Comparison of ENCODE assay signal across 19 mouse cellular contexts in the genomic region with DNA sequence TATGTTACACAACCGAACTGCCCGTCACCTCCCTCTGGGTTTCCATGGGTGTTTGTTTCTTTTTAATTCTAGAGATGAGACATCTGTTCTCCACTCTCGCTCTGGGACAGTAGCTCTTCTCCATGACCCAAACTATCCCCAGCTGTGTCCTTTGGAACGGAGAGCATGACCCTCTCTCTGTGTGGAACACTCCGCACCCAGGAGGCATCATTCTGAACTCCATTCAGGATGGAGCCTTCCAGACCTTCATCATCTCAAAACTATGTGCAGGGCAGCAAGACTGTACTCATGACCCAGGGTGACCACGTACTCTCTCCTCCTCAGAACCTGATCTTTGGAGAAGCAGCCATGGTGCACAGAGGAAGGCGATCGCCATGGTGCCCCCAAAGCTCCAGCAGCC.
DNase-seq lines count a peak whose midpoint lies in the region; ATAC-seq and TF ChIP-seq lines count a peak whose summit lies in the region.
"Had no signal": no experiment of that assay in that cellular context is flagged by ENCODE, and none has a peak within 500 bp of the region (broad histone marks: within the 10 kb centered on the region; RNA-seq: fewer than 3 reads in every experiment).

No protein-coding gene starts in this region.

- TF ChIP-seq POLR2A in heart, adult 2 months (IDR thresholded peaks at IDR 0.05; ENCODE audit: insufficient read depth, low read depth, low read length) = no peak

- H3K79me2 ChIP-seq in heart, adult 2 months (replicated peaks; ENCODE audit: control insufficient read depth, insufficient read depth, low read length) = no peaks in the 10 kb centered on the region

- peak; percentile 61 to 75 for DNase-seq in heart, adult 2 months
- DNase-seq in heart, embryonic 10.5 days (ENCODE audit: low spot score) = no peak
- DNase-seq in testis, postnatal 14 days (ENCODE audit: low spot score) = peak; percentile 15
- DNase-seq in testis, postnatal 10 days (ENCODE audit: low spot score) = no peak
- DNase-seq in heart, postnatal 14 days = peak; percentile 43 to 50
- no peak for DNase-seq in kidney, postnatal 10 days
- DNase-seq: B cell, adult 2 months; cerebellum, adult 2 months; kidney, adult 9 months; right cerebral cortex, postnatal 14 days; thymus, postnatal 25 days had no signal

- ATAC-seq in stomach, embryonic 16.5 days (ENCODE audit: insufficient read depth, low FRiP score) = no peak
- ATAC-seq in erythroid progenitor cell, adult 5-6 weeks (replicated peaks; ENCODE audit: low FRiP score, poor library complexity, severe bottlenecking) = no peak
- ATAC-seq: inflammation-experienced regulatory T-cells, adult 6 months; midbrain, embryonic 16.5 days had no signal

- H3K27ac ChIP-seq in heart, adult 2 months = peak overlapping the region; percentile 32; the same call in 1 of the 2 replicates
- H3K27ac ChIP-seq in heart, embryonic 10.5 days = no peak overlapping the region
- H3K27ac ChIP-seq in stomach, embryonic 16.5 days (ENCODE audit: low read length) = peak overlapping the region; percentile 83
- H3K27ac ChIP-seq: hindbrain, embryonic 12.5 days; limb, embryonic 12.5 days; liver, embryonic 14.5 days; neural tube, embryonic 15.5 days had no signal

- peaks cover 4% of the 10 kb centered on the region for H3K4me1 ChIP-seq in heart, adult 2 months (ENCODE audit: control insufficient read depth, insufficient read depth, low read length)
- peaks cover 12% of the 10 kb centered on the region; the same call in 1 of the 2 replicates for H3K4me1 ChIP-seq in heart, embryonic 10.5 days
- H3K4me1 ChIP-seq in stomach, embryonic 16.5 days (ENCODE audit: control insufficient read depth, insufficient read depth, low read length) = peaks cover 41% of the 10 kb centered on the region

- H3K9me3 ChIP-seq in heart, embryonic 10.5 days = no peaks in the 10 kb centered on the region
- no peaks in the 10 kb centered on the region for H3K9me3 ChIP-seq in stomach, embryonic 16.5 days (replicated peaks; ENCODE audit: control insufficient read depth, low read length)
- H3K9me3 ChIP-seq: hindbrain, embryonic 12.5 days; limb, embryonic 12.5 days; neural tube, embryonic 15.5 days had no signal

- no peak overlapping the region for H3K4me2 ChIP-seq in stomach, embryonic 16.5 days (ENCODE audit: low read depth, low read length)
- H3K4me2 ChIP-seq: hindbrain, embryonic 12.5 days; limb, embryonic 12.5 days; neural tube, embryonic 15.5 days had no signal

- no peak overlapping the region for H3K4me3 ChIP-seq in heart, adult 2 months
- no peak overlapping the region for H3K4me3 ChIP-seq in heart, embryonic 10.5 days
- H3K4me3 ChIP-seq in stomach, embryonic 16.5 days (replicated peaks; ENCODE audit: low read length) = no peak overlapping the region
- H3K4me3 ChIP-seq: hindbrain, embryonic 12.5 days; limb, embryonic 12.5 days; neural tube, embryonic 15.5 days had no signal

- 77% methylated on average over 8 of the region's 8 CpGs for WGBS in heart, adult 2 months
- WGBS in heart, embryonic 10.5 days = 78% methylated on average over 8 of the region's 8 CpGs
- 67% methylated on average over 8 of the region's 8 CpGs for whole genome bisulfite sequencing in stomach, embryonic 16.5 days

- no peak overlapping the region for H3K9ac ChIP-seq in heart, adult 2 months (ENCODE audit: low read depth, low read length)
- no peak overlapping the region for H3K9ac ChIP-seq in stomach, embryonic 16.5 days (ENCODE audit: low read length)
- H3K9ac ChIP-seq: hindbrain, embryonic 12.5 days; limb, embryonic 12.5 days; liver, embryonic 14.5 days; neural tube, embryonic 15.5 days had no signal

- intact Hi-C loops in heart, adult 2 months (cut with DNase I) = no loop called here
- intact Hi-C loops in heart, postnatal 14 days (cut with DNase I) = no loop called here

- TF ChIP-seq CTCF in heart, adult 2 months (IDR thresholded peaks at IDR 0.05) = no peak

- no peaks in the 10 kb centered on the region for H3K36me3 ChIP-seq in heart, adult 2 months (ENCODE audit: control insufficient read depth, insufficient read depth, low read length)
- H3K36me3 ChIP-seq in heart, embryonic 10.5 days = no peaks in the 10 kb centered on the region
- H3K36me3 ChIP-seq in stomach, embryonic 16.5 days (ENCODE audit: control insufficient read depth, insufficient read depth, low read length) = no peaks in the 10 kb centered on the region
- H3K36me3 ChIP-seq: hindbrain, embryonic 12.5 days; limb, embryonic 12.5 days; neural tube, embryonic 15.5 days had no signal

- H3K27me3 ChIP-seq in heart, adult 2 months (ENCODE audit: control insufficient read depth, insufficient read depth, low read length) = no peaks in the 10 kb centered on the region
- peaks cover 5% of the 10 kb centered on the region; the same call in 1 of the 2 replicates for H3K27me3 ChIP-seq in heart, embryonic 10.5 days (ENCODE audit: insufficient read depth, poor library complexity, severe bottlenecking)
- H3K27me3 ChIP-seq in stomach, embryonic 16.5 days (ENCODE audit: control insufficient read depth, insufficient read depth, low read length) = no peaks in the 10 kb centered on the region
- H3K27me3 ChIP-seq: hindbrain, embryonic 12.5 days; limb, embryonic 12.5 days had no signal

- TF ChIP-seq EP300 in heart, adult 2 months (IDR thresholded peaks at IDR 0.05; ENCODE audit: insufficient read depth, low read depth, low read length) = peak; percentile 60; the same call in 1 of the 2 replicates

Comparison
In these comparisons a context has a peak if more than half of its experiments do, and no peak if none do; other contexts are left out.
1. DNase-seq: peak in heart, adult 2 months (2 of 2), testis, postnatal 14 days (single experiment) and heart, postnatal 14 days (2 of 2); none in heart, embryonic 10.5 days (single experiment), testis, postnatal 10 days (single experiment) and kidney, postnatal 10 days (single experiment).